Mouse (Mus musculus): Measurements from ENCODE around the gene Gins2.

The Gins2 gene

GRCm38 (mm10) chr8:120599504-120599903 is 10.4 kb upstream of the Gins2 start:
- DNase-seq = peak; percentile 61

- peak; percentile 64 for DNase-seq
Measured at GRCm38 (mm10) chr8:120598579-120598978, 9.5 kb upstream of the Gins2 start.

DNA sequence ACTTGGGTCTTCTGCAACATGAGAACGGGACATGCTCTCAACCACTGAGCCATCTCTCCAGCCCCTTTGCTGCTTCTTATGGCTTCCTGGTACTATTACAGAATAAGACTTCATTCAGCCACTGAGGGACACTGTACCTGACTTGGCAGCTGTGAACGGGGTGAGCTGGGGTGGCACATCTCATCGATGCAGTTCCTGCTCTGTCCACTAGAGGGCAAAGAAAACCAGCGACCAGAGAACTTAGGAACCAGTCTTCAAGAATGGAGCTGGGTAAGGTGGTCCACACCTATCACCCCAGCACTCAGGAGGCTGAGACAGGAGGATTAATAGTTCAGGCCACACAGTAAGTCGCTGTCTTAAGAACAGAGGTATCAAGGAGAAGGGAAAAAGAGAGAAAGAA is 6.9 kb upstream of the Gins2 start:
- DNase-seq = peak; percentile 74

GRCm38 (mm10) chr8:120594571-120594970 is 5.5 kb upstream of the Gins2 start:
- DNase-seq = no peak

DNA sequence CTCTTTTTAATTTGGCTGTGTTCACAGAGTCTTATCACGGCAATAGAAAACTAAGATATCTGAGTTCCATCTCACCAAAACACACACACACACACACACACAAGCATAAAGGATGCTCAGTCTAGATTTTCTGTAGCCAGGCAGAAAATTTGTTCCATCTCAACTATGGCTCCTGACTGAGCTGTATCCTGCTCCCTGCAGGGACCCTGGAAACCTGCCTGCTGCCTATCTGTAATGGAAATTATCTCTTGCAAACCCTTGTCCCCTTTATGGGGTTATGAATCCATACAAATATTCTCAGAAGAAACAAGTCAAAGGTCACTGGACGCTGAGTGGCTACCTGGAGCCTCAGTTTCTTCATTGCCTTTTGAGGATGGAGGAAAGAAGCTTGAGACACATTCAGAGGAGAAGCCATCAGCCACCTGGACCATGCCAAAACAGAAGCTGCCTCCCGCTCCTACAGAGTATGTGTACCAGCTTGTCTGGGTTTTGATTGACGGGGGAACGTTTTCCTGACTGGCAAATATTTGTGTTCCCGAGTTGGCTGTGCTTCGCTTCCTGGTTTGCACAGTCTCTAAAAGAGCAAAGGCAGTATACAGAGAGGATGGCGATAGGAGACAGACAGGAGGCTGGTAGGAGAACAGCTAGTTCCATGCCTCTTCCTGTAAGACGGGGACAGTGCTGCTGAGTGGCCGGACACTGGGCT is 2.6 kb upstream of the Gins2 start:
- no peak for DNase-seq

- DNase-seq = no peak
Measured at GRCm38 (mm10) chr8:120589921-120590320, 817 bp upstream of the Gins2 start.

DNA sequence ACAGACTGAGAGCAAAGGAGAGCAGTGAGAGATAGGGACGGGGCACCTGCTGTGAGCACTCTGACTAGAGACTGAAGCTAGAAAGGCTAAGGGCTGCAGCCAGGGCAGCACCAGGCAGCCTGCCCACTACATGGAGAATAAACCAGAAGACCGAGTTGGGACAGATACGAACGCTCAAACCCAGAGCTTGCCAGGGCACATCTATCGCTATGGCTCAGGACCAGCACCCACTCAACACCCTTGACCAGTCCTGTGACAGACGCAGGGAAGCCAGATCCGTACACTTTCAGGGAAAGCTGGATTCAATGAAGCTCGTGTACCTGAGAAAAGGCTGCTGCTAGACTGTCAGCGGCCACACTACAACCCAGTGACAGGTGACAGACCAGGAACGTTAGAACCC is 3.6 kb downstream of the Gins2 start:
- no peak for DNase-seq

GRCm38 (mm10) chr8:120581811-120582210 is 7.3 kb downstream of the Gins2 start:
- DNase-seq = no peak

DNA sequence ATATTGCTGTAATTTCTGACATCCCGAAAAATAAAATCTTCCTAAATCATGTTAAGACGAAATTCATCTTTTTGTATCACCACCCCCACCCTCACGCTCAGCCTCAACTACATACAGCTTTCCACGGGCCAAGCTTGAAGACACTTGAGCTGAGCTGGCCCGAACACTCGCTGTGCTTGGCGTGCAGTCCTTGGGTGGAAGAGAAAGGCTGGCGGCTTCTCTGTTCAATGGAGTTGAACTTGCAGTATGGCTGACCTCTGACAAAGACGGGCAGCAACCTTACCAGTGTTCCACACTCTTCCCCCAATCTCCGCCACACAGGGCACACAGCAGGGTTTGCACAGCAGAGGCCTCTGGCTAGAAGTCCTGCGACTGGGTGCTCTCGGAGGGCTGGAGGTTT is 7.8 kb downstream of the Gins2 start:
- no peak for DNase-seq

GRCm38 (mm10) chr8:120580336-120581000 is 8.6 kb downstream of the Gins2 start:
- DNase-seq = no peak

DNA sequence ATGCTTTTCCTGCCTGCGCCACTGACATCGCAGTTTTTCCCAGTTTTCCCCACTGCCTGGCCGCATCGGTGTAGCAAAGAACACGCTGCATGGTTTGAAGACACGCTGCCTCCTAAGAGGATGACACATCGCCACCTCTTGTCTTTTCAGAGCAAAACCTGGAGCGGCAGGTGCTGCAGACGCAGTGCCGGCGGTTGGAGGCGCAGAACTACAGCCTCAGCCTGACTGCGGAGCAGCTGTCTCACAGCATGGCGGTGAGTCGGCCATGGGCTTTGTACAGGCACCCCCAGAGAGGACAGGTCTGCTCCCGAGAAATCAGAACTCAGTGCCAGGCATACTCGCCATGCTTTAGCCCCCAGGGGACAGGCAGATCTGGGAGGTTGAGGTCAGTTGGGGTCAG is 11.3 kb downstream of the Gins2 start:
- no peak for DNase-seq

DNA sequence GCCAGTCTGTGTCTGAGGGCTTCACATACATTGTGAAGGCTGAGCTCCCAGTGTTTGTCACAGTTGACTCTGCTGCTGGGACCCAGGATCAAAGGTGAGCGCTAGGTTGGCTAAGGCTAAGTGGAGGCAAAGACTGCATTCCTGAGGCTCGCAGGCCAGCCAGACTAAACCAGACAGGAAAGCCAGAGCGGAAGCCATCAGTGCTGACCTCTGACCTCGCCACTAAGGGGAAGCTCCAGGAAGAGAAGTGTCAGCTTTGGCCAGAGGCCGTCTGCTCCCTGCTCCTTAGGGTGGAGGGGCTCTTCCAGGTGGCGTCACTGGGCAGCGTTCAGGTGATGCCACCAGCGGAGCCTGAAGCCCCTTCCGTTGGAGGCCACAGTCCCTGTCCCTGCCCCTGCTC is 13.3 kb downstream of the Gins2 start:
- DNase-seq = peak; percentile 59

GRCm38 (mm10) chr8:120574941-120575340 is 14.2 kb downstream of the Gins2 start:
- DNase-seq = no peak

- no peak for DNase-seq
Measured at GRCm38 (mm10) chr8:120573866-120574265, 15.2 kb downstream of the Gins2 start.

DNA sequence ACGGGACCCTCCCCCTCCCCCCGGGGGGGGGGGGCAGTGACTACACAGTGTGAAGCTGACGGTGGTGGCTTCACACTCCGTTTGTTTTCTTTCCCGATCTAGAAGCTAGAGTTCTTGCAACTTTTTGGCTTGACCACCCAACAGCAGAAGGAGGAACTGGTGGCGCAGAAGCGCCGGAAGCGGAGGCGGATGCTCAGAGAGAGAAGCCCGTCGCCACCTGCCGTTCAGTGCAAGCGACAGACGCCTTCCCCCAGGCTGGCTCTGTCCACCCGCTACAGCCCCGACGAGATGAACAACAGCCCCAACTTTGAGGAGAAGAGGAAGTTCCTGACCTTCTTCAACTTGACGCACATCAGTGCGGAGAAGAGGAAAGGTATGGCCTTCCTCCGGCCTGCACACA is 16.6 kb downstream of the Gins2 start:
- no peak for DNase-seq

DNA sequence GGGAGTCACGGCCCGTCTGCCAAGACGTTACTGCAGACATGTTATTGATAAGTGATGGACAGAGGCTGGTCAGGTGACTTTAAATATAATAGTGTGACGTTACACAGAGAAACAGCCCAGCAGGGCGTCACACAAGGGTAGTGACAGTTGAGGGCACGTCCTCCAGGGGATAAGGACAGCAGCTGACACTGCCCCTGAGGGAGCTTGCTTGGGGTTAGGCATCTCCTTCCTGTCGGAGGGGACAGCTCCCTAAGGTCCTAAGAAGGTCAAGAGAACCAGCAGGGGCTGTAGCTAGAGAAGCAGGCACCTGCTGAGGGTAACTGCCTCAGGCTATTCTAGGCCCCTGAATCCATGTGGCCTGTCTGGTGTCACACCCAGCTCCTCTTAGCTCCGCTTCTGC is 17.5 kb downstream of the Gins2 start:
- DNase-seq = no peak

DNA sequence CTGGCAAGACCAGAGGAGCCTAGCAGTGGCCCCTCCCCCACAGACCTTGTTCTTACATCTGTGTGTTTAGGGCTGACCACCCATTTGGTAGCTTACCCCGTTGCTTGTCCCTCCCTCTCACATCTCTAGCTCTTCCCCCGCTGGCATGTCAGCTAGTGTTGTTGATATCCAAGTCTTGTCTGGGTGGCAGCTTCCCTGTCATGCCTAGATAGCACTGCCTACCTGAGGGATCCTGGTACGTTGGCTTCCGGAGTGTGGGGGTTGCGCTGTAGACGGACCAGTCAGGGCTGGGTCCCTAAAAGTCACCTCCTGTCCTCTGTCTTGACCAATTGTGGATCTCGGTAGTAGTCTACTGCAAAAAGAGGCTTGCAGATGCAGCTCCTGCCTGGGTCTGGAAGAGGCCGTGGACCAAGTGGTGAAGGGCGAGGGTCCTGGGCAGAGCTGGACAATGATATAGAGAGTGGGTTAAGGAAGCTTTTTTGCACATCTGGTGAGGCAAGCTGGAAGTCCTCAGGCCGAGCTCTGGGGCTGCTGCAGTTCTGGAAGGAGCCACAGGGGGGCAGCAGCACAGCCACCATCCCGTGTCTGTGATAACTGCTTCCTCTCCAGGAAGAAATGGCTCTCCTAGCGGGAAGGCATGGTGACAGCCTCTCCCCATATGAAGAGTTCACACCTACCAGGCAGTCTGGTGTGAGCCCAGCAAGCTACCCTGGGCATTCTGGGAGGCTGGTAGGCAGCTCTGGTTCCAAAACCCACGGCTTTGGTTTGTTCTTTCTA is 19.0 kb downstream of the Gins2 start:
- DNase-seq = peak; percentile 79

GRCm38 (mm10) chr8:120569123-120569522 is 20.0 kb downstream of the Gins2 start:
- no peak for DNase-seq

DNA sequence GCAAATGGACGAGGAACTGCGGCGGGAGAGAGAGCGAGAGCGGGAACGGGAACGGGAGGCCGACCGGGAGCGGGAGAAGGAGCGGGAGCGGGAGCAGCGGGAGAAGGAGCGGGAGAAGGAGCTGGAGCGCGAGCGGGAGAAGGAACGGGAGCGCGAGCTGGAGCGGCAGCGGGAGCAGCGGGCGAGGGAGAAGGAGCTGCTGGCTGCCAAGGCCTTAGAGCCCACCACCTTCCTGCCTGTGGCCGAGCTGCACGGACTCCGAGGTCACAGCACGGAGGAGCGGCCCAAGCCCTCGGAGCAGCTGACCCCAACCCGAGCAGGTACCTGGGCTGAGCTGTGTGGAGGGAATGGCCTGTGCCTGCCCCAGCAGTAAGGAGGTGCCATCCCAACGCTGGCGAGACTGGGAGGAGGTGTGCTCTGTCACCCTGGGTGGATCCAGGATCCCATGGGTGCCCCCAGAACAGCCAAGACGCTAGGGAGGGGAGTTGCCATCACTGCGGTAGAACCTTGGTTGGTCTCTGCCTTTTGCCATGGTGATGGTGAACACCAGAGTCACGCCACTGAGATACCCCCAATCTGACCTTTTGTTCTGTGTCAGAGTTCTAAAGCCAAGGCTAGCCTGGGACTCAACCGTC is 20.8 kb downstream of the Gins2 start:
- no peak for DNase-seq

GRCm38 (mm10) chr8:120567731-120568130 is 21.4 kb downstream of the Gins2 start:
- no peak for DNase-seq

- no peak for DNase-seq
Measured at GRCm38 (mm10) chr8:120566681-120567080, 22.4 kb downstream of the Gins2 start.

GRCm38 (mm10) chr8:120565151-120565711 is 23.9 kb downstream of the Gins2 start:
- peak; percentile 68 for DNase-seq

Data from embryo, embryonic 11 days (tissue).